Mouse (Mus musculus): ENCODE results near the gene Hoxb9.

Hoxb9 gene

GRCm38 (mm10) chr11:96298895-96299667 lies 27.8 kb downstream of the Hoxb9 start:
- DNase-seq: no peak

GRCm38 (mm10) chr11:96299781-96300180 lies 28.5 kb downstream of the Hoxb9 start:
- DNase-seq: no peak

GRCm38 (mm10) chr11:96300354-96301063 lies 29.3 kb downstream of the Hoxb9 start:
- no peak for DNase-seq

DNA sequence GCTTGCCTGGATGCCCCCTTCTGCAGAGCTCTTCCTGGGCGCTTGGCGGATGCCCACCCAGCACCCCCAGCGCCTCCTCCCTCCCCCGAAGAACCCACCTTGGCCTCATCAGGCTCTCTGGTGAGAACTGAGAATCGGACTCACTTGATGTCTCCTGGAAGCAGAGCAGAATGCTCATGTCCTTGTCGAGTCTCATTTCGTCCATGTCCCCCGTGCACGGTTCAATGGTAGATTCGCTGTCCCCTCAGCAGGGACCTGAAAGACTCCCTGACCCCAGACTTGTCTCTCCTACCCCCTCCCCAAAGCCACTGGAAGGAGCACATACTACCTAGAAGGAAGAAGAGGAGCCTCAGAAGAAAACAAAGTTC lies 29.8 kb downstream of the Hoxb9 start:
- DNase-seq: no peak

DNA sequence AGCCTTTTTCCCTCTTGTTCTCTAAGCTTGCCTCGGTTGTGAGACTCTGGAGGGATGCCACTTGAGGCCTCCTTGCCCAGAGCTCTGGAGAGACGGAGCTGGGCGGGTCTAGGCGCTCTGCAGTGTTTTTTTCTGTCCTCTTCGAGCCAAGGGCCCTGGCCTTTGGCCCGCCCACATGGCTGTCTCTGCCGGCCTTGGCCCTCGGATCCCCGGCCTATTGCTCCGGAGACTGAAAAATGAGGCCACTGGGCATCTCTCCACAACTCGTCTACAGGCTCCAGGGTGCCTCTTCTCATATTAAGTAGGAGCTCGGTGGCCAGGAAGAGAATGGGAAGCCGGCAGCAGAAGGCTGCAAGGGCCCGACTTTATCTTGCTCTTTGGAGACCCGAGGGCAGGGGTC lies 30.6 kb downstream of the Hoxb9 start:
- DNase-seq: no peak

GRCm38 (mm10) chr11:96302381-96303150 lies 31.3 kb downstream of the Hoxb9 start:
- no peak for DNase-seq

DNA sequence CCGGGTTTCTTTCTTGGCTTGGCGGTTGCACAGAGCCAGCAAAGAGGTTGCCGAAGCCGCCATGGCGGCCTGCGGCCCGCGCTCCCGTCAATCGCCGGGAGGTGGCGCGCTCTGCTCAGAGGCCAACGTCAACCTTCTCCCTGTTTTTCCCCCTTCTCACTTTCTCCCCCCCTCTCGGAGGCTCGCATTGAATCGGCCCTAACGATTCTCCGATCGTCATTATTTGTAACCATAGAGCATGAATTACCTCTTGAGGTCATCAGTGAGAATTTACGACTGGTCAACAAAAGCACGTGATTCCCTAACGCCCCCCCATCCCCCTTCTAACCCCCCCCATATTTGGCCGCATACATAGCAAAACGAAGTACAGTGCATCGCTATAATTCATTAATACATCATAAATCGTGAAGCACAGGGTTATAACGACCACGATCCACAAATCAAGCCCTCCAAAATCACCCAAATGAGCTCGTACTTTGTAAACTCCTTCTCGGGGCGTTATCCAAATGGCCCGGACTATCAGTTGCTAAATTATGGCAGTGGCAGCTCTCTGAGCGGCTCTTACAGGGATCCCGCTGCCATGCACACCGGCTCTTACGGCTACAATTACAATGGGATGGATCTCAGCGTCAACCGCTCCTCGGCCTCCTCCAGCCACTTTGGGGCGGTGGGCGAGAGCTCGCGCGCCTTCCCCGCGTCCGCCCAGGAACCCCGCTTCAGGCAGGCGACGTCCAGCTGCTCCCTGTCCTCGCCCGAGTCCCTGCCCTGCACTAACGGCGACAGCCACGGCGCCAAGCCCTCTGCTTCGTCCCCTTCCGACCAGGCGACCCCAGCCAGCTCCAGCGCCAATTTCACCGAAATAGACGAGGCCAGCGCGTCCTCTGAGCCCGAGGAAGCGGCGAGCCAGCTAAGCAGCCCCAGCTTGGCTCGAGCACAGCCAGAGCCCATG lies 32.2 kb downstream of the Hoxb9 start, which contains the start of gene Hoxb5:
Hoxb5 (plus strand) TSS at position 186 of the 949 bp plus-strand sequence.
- no peak for DNase-seq

GRCm38 (mm10) chr11:96304381-96305195 lies 33.3 kb downstream of the Hoxb9 start:
- no peak for DNase-seq

DNA sequence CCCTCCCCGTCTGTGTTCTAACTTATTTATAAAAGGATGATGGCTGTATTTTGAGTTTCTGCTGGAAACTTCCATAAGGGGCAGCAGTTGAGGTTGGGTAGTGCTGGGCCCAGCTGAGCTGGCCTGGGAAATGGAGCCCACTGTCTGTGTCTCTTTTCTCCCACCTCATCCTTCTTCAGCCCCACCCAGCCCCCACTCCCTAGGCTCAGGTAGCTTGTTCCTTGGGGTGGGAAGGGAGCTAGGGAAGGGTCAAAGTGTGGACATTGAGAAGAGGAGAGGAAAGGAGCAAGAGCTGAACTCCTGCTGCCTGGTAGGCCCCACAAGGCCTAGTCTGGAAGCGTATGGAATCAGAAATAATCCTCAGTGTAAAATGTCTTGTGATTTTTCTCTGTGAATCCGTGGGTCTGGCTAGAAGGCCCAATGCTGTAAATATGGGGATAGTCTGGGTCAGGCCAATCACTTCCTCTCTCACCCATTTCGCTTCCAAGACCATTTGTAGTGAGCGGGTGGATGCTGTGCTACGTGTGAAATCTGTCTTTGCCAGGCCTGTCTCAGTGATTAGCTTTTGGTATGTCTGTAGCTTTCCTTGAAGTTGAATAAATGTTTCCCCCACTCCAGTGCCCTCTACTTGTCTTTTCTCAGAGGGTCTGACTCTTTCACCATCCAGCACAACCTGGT lies 34.4 kb downstream of the Hoxb9 start:
- DNase-seq: no peak

DNA sequence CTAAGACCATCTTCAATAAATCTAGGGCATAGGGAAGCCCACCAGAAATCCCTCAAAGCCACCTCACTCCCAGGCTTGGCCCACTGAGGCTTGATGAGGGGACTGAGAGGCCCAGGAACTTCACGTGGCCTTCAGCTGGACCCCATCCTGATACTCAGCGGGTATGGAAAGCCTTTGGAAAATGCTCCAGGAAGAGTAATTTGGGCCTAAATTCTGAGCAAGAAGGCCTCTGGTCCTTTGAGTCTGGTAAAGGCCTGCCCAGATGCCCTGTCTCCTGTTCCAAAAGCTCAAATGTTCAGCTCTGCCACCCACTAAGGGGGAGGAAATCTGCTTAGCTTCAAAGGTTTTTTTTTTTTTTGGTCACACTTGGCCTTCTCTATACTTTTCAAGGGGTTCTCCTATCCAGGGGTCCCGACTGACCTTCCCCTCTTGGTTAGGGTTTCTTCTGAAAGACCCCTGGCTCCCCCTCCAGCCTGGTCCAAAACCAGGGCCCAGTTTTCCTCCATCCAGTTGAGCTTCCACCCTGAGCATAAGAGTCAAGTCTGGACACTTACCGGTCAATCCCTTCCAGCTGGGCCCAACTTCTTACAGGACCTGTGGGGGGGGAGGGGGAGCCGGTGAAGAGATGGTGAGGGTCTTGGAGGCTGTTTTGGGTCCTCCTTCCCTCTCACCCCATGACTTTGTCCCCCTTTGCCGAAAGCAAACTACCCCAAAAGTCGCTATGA lies 35.1 kb downstream of the Hoxb9 start:
- no peak for DNase-seq

- DNase-seq: no peak
Observed at GRCm38 (mm10) chr11:96306908-96307269, 35.6 kb downstream of the Hoxb9 start.

- no peak for DNase-seq
Observed at GRCm38 (mm10) chr11:96308763-96309162, 37.5 kb downstream of the Hoxb9 start.

DNA sequence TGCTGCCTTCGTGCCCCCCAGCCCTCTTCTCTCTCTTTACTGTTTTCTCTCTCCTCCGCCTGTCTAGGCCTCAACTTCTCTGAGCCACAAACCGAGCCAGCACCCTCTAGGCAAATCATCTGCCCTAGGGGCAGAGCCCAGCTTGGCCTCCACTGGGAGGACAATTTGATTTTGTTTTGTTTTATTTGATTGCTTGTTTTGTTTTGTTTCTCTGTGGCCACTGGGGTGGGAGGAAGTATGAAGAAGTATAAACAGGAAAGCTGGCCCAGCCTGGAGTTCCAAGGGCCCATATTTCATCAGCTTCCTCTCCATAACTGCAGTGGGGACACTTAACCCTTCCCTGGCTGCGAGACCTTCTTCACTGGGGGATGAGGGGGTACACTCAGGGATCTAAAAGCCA lies 38.0 kb downstream of the Hoxb9 start:
- no peak for DNase-seq

DNA sequence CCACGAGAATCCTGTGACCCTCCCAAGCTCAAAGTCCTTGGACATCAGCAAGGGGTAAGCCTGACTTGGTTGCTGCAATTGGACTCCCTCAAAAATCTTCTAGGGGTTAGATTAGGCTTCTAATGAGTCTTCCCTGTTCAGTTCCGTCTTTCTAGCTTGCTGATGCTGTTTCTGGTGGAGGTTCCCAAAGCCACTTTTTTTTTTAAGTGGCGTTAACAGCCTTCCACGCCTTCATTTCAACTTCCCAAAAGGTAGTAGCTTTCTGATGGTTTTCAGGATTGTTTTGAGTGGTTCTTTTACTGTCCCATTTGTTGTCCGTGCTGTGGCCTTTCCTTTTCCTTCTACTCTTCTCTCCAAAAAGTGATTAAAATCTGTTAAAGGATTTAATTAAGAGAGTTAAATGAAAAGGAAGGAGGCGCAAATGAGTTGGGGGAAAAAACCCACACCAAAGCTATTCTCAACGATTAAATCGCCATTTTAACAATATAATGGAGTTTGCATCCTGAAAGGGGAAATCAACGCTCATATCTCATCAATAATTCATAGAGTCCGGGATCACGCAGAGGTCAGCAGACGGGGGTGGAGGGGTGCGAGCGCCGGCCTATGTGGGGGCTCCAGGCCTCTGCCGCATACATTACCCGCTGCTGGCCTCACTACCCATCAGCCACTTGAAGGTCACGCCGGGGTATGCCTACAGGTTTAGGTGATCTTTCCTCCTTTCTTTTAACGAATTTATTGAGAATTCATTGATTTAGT lies 39.1 kb downstream of the Hoxb9 start:
- DNase-seq: no peak

- DNase-seq: no peak
Observed at GRCm38 (mm10) chr11:96311097-96311496, 39.8 kb downstream of the Hoxb9 start.

- DNase-seq: no peak
Observed at GRCm38 (mm10) chr11:96311520-96312417, 40.5 kb downstream of the Hoxb9 start.

GRCm38 (mm10) chr11:96313134-96313533 lies 41.9 kb downstream of the Hoxb9 start:
- no peak for DNase-seq

DNA sequence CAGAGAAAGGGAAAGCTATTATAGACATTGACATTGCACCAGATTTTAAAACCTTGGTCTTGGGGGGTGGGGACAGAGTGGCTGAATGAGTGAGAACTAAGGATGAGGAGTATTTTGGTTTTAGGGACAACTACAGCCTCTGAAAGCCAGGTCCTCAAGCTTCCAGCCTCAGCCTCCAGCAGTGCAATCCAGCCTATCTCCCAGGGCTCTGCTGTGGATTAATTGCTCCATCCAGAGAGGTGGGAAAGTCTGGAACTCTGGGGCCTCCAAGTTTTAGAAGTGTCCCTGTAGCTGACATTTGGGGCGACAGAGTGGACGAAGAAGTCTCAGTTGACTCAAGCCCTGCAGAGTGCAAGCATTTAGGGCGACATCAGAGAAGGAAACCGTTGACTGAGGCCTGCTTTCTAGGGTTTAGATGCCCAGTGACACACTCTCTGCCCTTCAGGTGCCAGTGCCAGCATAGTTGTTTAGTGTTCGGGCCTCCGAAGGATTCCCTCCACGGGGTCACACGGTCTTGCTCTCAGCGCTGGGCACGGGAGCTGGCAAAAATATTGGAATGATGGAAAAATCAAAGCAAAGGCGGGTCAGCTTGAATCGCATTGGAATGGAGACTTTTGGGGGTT lies 42.7 kb downstream of the Hoxb9 start:
- DNase-seq: no peak

Data from cerebellum, adult 11 months (tissue).